Mouse (Mus musculus) CH12.LX (cell line): ENCODE results near the gene Kansl3.

Experiments used
- CTCF ChIP-seq, 2 experiments: IDR thresholded peaks in 1 of 2; conservative IDR thresholded peaks in 1 of 2; 2 replicates each; pipeline ENCODE4 v1.5.1; 2011 to 2012; ENCODE audit warnings: low read depth in 2 of 2, low read length in 2 of 2, improper control_type of control experiment in 1 of 2, inconsistent platforms in 1 of 2, mild to moderate bottlenecking in 1 of 2, moderate library complexity in 1 of 2
- MEF2A ChIP-seq: IDR thresholded peaks from 2 replicates; pipeline ENCODE4 v1.6.1; 2014; ENCODE audit warnings: low read depth, mild to moderate bottlenecking, inconsistent platforms, low read length, improper control_type of control experiment, borderline replicate concordance
- TCF12 ChIP-seq: IDR thresholded peaks from 2 replicates; pipeline ENCODE4 v1.6.1; 2014; ENCODE audit warnings: low read depth, mild to moderate bottlenecking, inconsistent platforms, low read length, improper control_type of control experiment

GRCm38 (mm10) chr1:36296466-36297149 lies 72.4 kb downstream of the Kansl3 start:
- TF ChIP-seq CTCF (conservative IDR thresholded peaks at IDR 0.05 in 1 of 2, IDR thresholded peaks at IDR 0.05 in 1 of 2; ENCODE audit: low read depth in 2 of 2, low read length in 2 of 2) = no peak
- TF ChIP-seq MEF2A = peak; percentile 96
- TF ChIP-seq TCF12 = peak; percentile 67
